Mouse (Mus musculus): ENCODE results near the gene Rpl37. TPM values are rescaled to one million over a fixed set of nuclear protein-coding genes. Genes with fewer than 3 reads are reported as not detected.

The Rpl37 gene
- total and polyA plus RNA-seq, 3 experiments, result 646 to 1,787 (median 1,083) TPM

- TF ChIP-seq JUN (IDR thresholded peaks at IDR 0.05; ENCODE audit: insufficient read depth, low read depth, low read length) (no peak), SIN3A (IDR thresholded peaks at IDR 0.05; ENCODE audit: low read length) (no peak), POLR2AphosphoS2 (IDR thresholded peaks at IDR 0.05; ENCODE audit: low read depth, low read length) (no peak), RCOR1 (conservative IDR thresholded peaks at IDR 0.05; ENCODE audit: low read depth, low read length) (no peak), PAX5 (IDR thresholded peaks at IDR 0.05; ENCODE audit: low read length) (no peak), TCF12 (IDR thresholded peaks at IDR 0.05; ENCODE audit: low read depth, low read length) (no peak), MAX (IDR thresholded peaks at IDR 0.05; ENCODE audit: low read length) (no peak), TBP (conservative IDR thresholded peaks at IDR 0.05; ENCODE audit: low read depth, low read length) (no peak), GABPA (IDR thresholded peaks at IDR 0.05; ENCODE audit: insufficient replicate concordance, low read depth, low read length) (no peak), ZNF384 (IDR thresholded peaks at IDR 0.05; ENCODE audit: low read depth, low read length) (no peak), CHD1 (IDR thresholded peaks at IDR 0.05; ENCODE audit: low read depth, low read length) (no peak), MYC (IDR thresholded peaks at IDR 0.05; ENCODE audit: low read depth, low read length) (no peak), E2F4 (IDR thresholded peaks at IDR 0.05; ENCODE audit: insufficient replicate concordance, low read depth, low read length) (no peak)
- Histone ChIP-seq H3K9me3 (replicated peaks; ENCODE audit: low read length) (peaks cover 2% of the 10 kb centered on the region), H3K27ac (ENCODE audit: insufficient read depth, low read depth) (no peak overlapping the region)
Observed at GRCm38 (mm10) chr15:5126456-5126855, 10.0 kb downstream of the Rpl37 start.

GRCm38 (mm10) chr15:5127487-5127886 lies 11.0 kb downstream of the Rpl37 start:
- Histone ChIP-seq H3K27ac (ENCODE audit: insufficient read depth, low read depth) (no peak overlapping the region), H3K9ac (ENCODE audit: insufficient read depth, low read depth) (no peak overlapping the region), H3K27me3 (replicated peaks) (no peaks in the 10 kb centered on the region), H3K36me3 (replicated peaks in 1 of 2; ENCODE audit: control insufficient read depth in 1 of 2, insufficient read depth in 1 of 2, low read length in 1 of 2) (peaks cover 17 to 32% of the 10 kb centered on the region in 2 experiments), H3K4me2 (ENCODE audit: insufficient read depth, low read depth, poor library complexity, severe bottlenecking) (no peak overlapping the region), H3K4me3 (replicated peaks in 1 of 3; ENCODE audit: low read depth in 2 of 3, low read length in 2 of 3, poor library complexity in 1 of 3) (no peak overlapping the region), H3K79me2 (replicated peaks; ENCODE audit: control insufficient read depth, extremely low read depth, insufficient read depth, poor library complexity, severe bottlenecking) (no peaks in the 10 kb centered on the region), H3K4me1 (ENCODE audit: control insufficient read depth in 1 of 2, insufficient read depth in 2 of 2) (peaks cover 0 to 6% of the 10 kb centered on the region in 2 experiments; a peak in 1 of 4 replicates), H3K9me3 (replicated peaks; ENCODE audit: low read length) (peaks cover 2% of the 10 kb centered on the region)
- no peak for TF ChIP-seq EP300 (IDR thresholded peaks at IDR 0.05; ENCODE audit: low read length)
- no peak for TF ChIP-seq JUN (IDR thresholded peaks at IDR 0.05; ENCODE audit: insufficient read depth, low read depth, low read length)
- no peak for TF ChIP-seq USF2 (conservative IDR thresholded peaks at IDR 0.05; ENCODE audit: low read depth, low read length)
- TF ChIP-seq RAD21 (IDR thresholded peaks at IDR 0.05; ENCODE audit: low read depth, low read length), result no peak
- no peak for TF ChIP-seq MYC (IDR thresholded peaks at IDR 0.05; ENCODE audit: low read depth, low read length)
- no peak for TF ChIP-seq MXI1 (IDR thresholded peaks at IDR 0.05; ENCODE audit: low read depth, low read length)
- no peak for TF ChIP-seq TCF12 (IDR thresholded peaks at IDR 0.05; ENCODE audit: low read depth, low read length)
- no peak for TF ChIP-seq ZMIZ1 (IDR thresholded peaks at IDR 0.05; ENCODE audit: low read depth, low read length)
- TF ChIP-seq NRF1 (IDR thresholded peaks at IDR 0.05; ENCODE audit: low read depth, low read length), result no peak
- in situ Hi-C loops (cut with MboI; ENCODE audit: low pct_ligation_motif_present, low pct_unique_long_range_greater_than_20kb, low sequenced_read_pairs) (no loop called here), dilution Hi-C loops (cut with MboI; ENCODE audit: extremely low pct_ligation_motif_present, extremely low pct_unique_long_range_greater_than_20kb, low sequenced_read_pairs) (no loop called here)
- no peak for DNase-seq (ENCODE audit: extremely low read depth)

More at GRCm38 (mm10) chr15:5126456-5126855, 10.0 kb downstream of the Rpl37 start:
- Histone ChIP-seq H3K79me2 (replicated peaks; ENCODE audit: control insufficient read depth, extremely low read depth, insufficient read depth, poor library complexity, severe bottlenecking) (no peaks in the 10 kb centered on the region), H3K27me3 (replicated peaks) (no peaks in the 10 kb centered on the region), H3K36me3 (replicated peaks in 1 of 2; ENCODE audit: control insufficient read depth in 1 of 2, insufficient read depth in 1 of 2, low read length in 1 of 2) (peaks cover 26 to 42% of the 10 kb centered on the region in 2 experiments), H3K4me2 (ENCODE audit: insufficient read depth, low read depth, poor library complexity, severe bottlenecking) (no peak overlapping the region), H3K4me1 (ENCODE audit: control insufficient read depth in 1 of 2, insufficient read depth in 2 of 2) (peaks cover 0 to 10% of the 10 kb centered on the region in 2 experiments; a peak in 1 of 4 replicates), H3K9ac (ENCODE audit: insufficient read depth, low read depth) (no peak overlapping the region), H3K4me3 (replicated peaks in 1 of 3; ENCODE audit: low read depth in 2 of 3, low read length in 2 of 3, poor library complexity in 1 of 3) (no peak overlapping the region)
- in situ Hi-C loops (cut with MboI; ENCODE audit: low pct_ligation_motif_present, low pct_unique_long_range_greater_than_20kb, low sequenced_read_pairs), result no loop called here
- no peak for DNase-seq (ENCODE audit: extremely low read depth)
- dilution Hi-C loops (cut with MboI; ENCODE audit: extremely low pct_ligation_motif_present, extremely low pct_unique_long_range_greater_than_20kb, low sequenced_read_pairs), result no loop called here

All from CH12.LX (cell line).